Mouse (Mus musculus) embryonic fibroblast, embryonic 13.5 days (primary cell): ENCODE results near the gene Ubr4.

Experiments
- CTCF ChIP-seq: IDR thresholded peaks from 2 replicates; pipeline ENCODE4 v1.5.1; 2011; ENCODE audit warnings: mild to moderate bottlenecking, control low read depth, low read length, moderate library complexity, borderline replicate concordance; ENCODE audit not compliant: insufficient read depth
- POLR2A ChIP-seq: IDR thresholded peaks from 2 replicates; pipeline ENCODE4 v1.6.1; 2011; ENCODE audit warnings: low read depth, mild to moderate bottlenecking, control low read depth, low read length, moderate library complexity

DNA sequence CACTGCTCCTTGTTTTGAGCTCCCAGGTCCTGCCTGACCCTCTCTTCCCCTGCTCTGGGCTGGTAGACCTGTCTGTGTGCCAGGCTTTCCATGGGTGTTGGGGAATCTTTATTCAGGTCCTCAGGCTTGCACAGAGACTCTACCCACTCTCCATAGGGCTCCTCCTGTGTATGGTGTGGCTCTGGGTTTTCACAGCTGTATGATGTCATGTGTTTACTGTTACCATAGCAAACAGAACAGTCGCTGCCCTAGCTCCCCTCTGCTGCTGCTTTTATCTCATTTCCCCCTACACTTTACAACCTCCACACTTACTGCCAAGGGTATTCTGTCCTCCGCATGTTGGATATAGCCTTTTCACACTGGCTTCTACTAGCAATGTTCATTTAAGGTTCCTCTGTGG is 43.0 kb downstream of the Ubr4 start:
- TF ChIP-seq CTCF (no peak), POLR2A (no peak)
